Mouse (Mus musculus) CD8-positive naive resting alpha-beta T cell, adult 2 months (primary cell): Measurements from ENCODE around the gene Arhgap33.
"Not testable (repeated sequence)": the region's sequence is repeated elsewhere in the genome, so short reads cannot be mapped to it uniquely, and the experiment has no call there.

Source experiments
- DNase-seq, 2 experiments: peaks; one replicate each; pipeline ENCODE4 v3.0.0; 2022; ENCODE audit warnings: low read depth in 2 of 2, low spot score in 2 of 2

The Arhgap33 gene

DNA sequence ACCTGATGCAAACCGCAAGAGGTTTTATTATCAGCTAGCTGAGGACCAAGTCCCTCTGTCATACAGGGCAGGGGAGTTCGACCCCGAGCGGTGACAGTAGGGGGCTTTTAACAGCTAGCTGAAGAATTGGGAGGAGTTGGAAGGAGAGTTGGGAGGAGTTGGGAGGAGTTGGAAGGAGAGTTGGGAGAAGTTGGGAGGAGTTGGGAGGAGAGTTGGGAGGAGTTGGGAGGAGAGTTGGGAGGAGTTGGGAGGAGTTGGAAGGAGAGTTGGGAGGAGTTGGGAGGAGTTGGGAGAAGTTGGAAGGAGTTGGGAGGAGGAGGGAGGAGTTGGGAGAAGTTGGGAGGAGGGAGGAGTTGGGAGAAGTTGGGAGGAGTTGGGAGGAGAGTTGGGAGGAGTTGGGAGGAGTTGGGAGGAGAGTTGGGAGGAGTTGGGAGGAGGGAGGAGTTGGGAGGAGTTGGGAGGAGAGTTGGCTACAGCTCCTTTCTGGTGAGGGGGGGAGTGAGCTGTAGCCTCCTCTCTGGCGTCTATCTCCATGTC lies 39.3 kb downstream of the Arhgap33 start:
- not testable (repeated sequence) for DNase-seq

GRCm38 (mm10) chr7:30493401-30493931 lies 41.4 kb downstream of the Arhgap33 start, which contains the start of gene Prodh2:
Prodh2 (plus strand) TSS chr7:30493622.
- DNase-seq = no peak

DNA sequence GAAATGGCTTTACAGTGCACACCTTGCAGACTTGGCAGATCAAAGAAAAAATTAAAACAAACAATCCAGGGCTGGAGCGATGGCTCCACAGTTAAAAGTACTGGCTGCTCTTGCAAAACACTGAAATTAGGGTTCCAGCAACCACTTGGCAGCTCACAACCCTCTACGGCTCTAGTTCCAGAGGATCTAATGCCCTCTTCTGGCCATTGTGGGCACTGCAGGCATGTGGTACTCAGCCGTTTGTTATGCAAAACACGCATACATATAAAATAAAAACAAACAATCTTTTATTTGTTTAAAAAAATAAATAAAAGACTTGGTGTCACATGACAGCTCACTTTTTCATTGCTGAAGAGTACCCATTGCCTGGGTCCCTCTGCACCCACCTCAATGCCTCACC lies 42.1 kb downstream of the Arhgap33 start:
- DNase-seq = peak; percentile 68 to 76

DNA sequence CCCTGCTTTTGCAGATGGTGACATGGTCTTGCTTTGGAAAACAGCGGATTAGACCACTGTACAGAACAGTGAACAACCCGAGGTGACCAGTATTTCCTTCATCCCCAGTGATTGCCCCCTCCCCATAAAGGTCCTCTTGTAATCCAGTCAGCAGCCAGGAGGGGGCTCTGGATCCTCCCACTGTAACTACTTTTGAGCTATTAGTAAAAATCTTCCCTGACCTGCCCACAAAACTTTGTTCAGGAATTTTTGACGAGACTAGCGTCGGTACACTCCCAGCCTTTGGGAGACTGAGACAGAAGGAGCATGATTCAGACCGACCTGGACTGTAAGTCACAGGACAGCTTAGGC lies 43.9 kb downstream of the Arhgap33 start:
- no peak for DNase-seq

- peak; percentile 14 to 41 for DNase-seq
Observed at GRCm38 (mm10) chr7:30490251-30490956, 44.5 kb downstream of the Arhgap33 start.

DNA sequence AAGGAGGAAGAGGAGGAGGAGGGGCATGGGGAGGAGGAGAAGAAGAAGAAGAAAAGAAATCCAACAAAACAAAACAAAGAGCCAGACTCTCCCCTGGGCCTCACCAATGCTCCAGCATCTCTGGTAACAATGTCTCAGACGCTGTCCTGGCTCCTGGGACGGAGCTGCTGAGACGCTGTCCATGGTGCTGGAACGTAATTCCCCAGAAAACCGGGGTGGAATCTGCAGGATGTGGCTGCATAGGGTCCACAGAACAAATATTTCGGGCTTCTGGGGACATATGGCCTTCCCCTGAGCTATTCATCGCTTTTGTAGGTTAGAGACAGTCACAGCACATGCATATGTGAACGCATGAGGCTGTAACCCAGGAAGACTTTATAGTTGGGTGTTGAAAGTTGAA lies 50.6 kb downstream of the Arhgap33 start:
- DNase-seq = no peak

DNA sequence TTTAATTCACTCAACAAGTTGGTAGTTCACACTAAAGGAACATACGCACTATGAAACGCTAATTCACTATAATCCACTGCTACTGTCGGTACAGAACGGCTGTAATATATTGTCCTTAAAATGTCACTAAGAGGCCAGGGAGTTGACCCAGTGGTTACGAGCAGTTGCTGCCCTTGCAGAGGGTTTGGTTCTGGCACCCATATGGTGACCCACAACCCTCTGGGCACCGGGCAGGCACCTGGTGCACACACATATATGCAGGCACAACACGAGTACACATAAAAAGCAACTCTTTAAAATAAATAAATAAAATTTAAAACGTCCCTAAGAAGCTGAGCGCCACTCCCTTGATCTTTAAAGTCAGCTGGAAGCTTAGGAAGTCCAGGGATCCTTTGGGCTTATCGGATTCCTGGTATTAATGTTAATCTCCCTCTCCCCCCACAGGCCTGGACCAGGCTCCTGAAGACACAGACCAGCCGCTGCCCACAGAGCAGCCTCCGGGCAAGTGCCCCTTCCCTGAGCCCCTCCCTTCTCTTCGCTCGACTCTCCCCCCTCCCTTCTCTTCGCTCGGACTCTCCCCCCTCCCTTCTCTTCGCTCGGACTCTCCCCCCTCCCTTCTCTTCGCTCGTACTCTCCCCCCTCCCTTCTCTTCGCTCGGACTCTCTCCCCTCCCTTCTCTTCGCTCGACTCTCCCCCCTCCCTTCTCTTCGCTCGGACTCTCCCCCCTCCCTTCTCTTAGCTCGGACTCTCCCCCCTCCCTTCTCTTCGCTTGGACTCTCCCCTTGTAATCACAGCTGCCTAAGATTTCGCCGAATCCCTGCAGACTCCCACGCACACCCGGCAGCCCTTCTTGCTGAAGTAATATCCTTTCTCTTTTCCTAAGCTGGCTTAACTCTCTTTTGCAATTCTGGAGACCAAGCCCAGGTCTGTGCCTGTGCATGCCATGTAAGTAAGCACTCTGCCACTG lies 57.2 kb downstream of the Arhgap33 start:
- DNase-seq = no peak

- DNase-seq = not testable (repeated sequence)
Observed at GRCm38 (mm10) chr7:30476136-30476535, 58.7 kb downstream of the Arhgap33 start.

GRCm38 (mm10) chr7:30474999-30475398 lies 59.9 kb downstream of the Arhgap33 start:
- no peak for DNase-seq

DNA sequence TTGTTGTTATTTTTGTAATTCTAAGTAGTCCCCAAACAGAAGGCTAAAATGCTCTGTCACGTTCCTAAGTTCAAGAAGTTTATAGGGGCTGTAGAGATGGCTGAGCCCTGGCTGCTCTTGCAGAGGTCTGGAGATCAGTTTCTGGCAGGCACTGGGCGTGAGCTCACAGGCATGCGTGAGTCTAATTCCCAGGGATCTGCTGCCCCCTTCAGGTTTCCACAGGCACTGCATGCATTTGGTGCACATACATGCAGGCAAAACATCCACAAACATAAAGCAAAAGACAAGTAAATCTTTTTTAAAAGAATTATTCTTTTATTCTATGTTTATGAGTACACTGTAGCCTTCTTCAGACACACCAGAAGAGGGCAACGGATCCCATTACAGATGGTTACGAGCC lies 62.4 kb downstream of the Arhgap33 start:
- peak; percentile 22 to 23 for DNase-seq
